Mouse (Mus musculus) brain, embryonic 14.5 days (tissue): ENCODE measurements at regions not wholly inside any gene's neighbourhood (a gene's known extent, or its start where the extent isn't known, plus 50 kb on each side); places are given as distances from the start of the nearest gene placed in this dataset.
A peak's percentile ranks its signal among the peaks of the same experiment; 100 is the strongest.

Experiments used
- DNase-seq: peaks from one replicate; pipeline ENCODE4 v3.0.0-alpha.2; 2011; ENCODE audit warnings: low read depth
- CTCF ChIP-seq: fragments of 200-500 bp; IDR thresholded peaks from 2 replicates; pipeline ENCODE4 v1.5.1; 2012; ENCODE audit warnings: inconsistent platforms, mild to moderate bottlenecking, moderate library complexity, borderline replicate concordance; ENCODE audit not compliant: insufficient read depth, insufficient read length; ENCODE audit errors: extremely low read depth
- POLR2A ChIP-seq: fragments of 200-500 bp; IDR thresholded peaks from 2 replicates; pipeline ENCODE4 v1.6.1; 2012; ENCODE audit warnings: mild to moderate bottlenecking, inconsistent platforms, borderline replicate concordance; ENCODE audit not compliant: poor library complexity, insufficient read depth, insufficient read length, severe bottlenecking; ENCODE audit errors: extremely low read depth

DNA sequence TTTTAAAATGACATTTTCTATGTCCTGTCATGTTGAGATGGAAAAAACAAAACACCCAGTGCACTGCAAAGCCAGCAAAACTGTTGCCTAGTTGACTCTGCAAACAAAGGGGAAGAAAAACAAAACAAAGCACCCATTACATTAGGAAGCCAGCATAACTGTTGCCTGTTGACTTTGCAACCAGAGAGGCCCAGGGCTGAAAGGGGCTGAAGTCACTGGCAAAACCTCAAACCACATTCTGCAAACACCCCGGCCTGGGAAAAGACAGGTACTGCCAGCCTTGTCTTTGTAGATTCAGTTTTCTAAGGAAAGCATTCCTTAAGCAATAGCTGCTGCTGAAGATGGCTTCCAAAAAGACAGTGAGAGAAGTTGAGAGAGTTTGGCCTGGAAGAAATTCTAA is 175.0 kb upstream of the Rsrc1 start:
- TF ChIP-seq POLR2A: no peak
- no peak for TF ChIP-seq CTCF
- no peak for DNase-seq

DNA sequence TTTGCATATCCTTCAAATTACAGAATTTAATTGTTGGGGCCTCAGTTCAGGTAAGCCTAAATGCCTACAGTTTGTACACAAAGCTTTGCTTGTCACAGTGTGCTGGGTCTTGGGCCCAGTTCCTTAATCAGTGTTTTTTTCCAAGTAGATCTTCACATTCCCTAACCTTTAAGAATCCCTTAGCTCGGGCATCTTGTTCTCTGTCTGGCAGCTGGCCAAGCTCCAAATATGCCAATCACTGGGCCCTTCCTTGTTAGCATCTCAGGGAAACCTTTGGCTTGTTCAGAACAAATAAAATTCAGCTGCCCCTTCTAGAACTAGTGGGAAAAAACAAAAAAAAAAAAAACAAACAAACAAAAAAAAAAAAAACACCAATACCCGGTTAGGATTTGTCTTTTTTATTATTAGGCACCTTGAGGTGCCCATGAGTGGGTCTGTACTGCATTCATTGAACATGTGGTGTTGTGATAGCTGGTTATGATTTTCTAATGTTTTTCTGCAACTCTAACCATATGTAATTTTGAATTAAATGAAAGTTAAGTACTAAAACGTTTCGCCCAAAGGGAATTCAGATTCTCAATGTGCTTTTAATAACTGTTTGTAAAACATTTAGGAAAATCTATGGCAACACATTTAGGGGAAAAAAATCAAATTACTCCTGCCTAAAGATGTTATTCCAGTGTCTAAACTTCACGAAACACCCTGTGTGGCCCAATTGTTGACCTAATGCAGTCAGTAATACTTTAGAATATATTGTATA is 168.3 kb upstream of the Rsrc1 start:
- TF ChIP-seq CTCF (no peak), POLR2A (no peak)
- peak; percentile 75 for DNase-seq

DNA sequence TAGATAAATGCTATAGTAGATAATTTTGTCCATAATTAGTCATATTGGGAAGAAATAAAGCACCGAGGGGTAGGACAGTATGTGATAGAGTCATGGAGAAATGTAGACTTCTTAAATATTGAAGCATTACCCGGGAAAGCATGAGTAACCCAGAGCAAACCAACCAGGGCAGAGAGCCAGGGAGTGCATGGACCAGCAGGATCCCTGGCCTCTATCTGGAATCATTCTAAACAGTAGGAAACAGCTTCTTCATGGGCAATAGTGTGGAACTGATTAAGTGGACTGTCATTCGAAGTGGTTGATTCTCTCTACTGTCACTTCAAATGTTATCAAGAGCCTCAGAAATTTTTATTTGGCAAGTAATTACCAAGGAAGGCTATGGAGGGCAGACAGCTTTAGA is 155.4 kb upstream of the Rsrc1 start:
- no peak for TF ChIP-seq CTCF
- no peak for TF ChIP-seq POLR2A
- DNase-seq: no peak
